Mouse (Mus musculus) layer of hippocampus, postnatal 36 days (tissue): Measurements from ENCODE around the gene Tubb4b. TPM values are rescaled to one million over a fixed set of nuclear protein-coding genes. Genes with fewer than 3 reads are reported as not detected.
A peak's percentile ranks its signal among the peaks of the same experiment; 100 is the strongest.

Experiments used
- DNase-seq, 2 experiments: peaks; one replicate each; pipeline ENCODE4 v3.0.0; 2022
- total RNA-seq, 2 experiments: library from RNA; stranded (reverse); gene quantifications; 2 replicates each; pipeline ENCODE4 v1.2.3; 2021

The Tubb4b gene
- total RNA-seq, 2 experiments from 2014 or later, result 309 to 323 TPM

GRCm38 (mm10) chr2:25223681-25224491 is 616 bp downstream of the Tubb4b start:
- DNase-seq, result peak in 1 of 2 experiments; percentile 72

GRCm38 (mm10) chr2:25221331-25221772 is 3.1 kb downstream of the Tubb4b start:
- no peak for DNase-seq

GRCm38 (mm10) chr2:25218445-25218844 is 6.1 kb downstream of the Tubb4b start, which contains the start of gene Fam166a:
Fam166a (plus strand) TSS chr2:25218745.
- no peak for DNase-seq

- no peak for DNase-seq
Measured at GRCm38 (mm10) chr2:25217666-25218065, 6.8 kb downstream of the Tubb4b start.

GRCm38 (mm10) chr2:25214444-25214843 is 10.1 kb downstream of the Tubb4b start, which contains the start of gene Stpg3:
Stpg3 (minus strand) TSS chr2:25214637.
- DNase-seq, result no peak

- no peak for DNase-seq
Measured at GRCm38 (mm10) chr2:25213266-25213865, 11.1 kb downstream of the Tubb4b start.

- DNase-seq, result peak; percentile 85 to 86
Measured at GRCm38 (mm10) chr2:25211121-25211670, 13.3 kb downstream of the Tubb4b start, which contains the start of gene Nelfb. Nelfb (minus strand) TSS chr2:25211489.

GRCm38 (mm10) chr2:25210686-25211085 is 13.8 kb downstream of the Tubb4b start:
- DNase-seq, result no peak

GRCm38 (mm10) chr2:25207593-25207992 is 16.9 kb downstream of the Tubb4b start:
- no peak for DNase-seq

- no peak for DNase-seq
Measured at GRCm38 (mm10) chr2:25203631-25204214, 20.8 kb downstream of the Tubb4b start.

GRCm38 (mm10) chr2:25200631-25201030 is 23.9 kb downstream of the Tubb4b start:
- no peak for DNase-seq

GRCm38 (mm10) chr2:25197946-25198345 is 26.6 kb downstream of the Tubb4b start:
- DNase-seq, result no peak

- DNase-seq, result no peak
Measured at GRCm38 (mm10) chr2:25197191-25197590, 27.3 kb downstream of the Tubb4b start.

GRCm38 (mm10) chr2:25196172-25196954 is 28.1 kb downstream of the Tubb4b start, which contains the start of gene Tor4a:
Tor4a (minus strand) TSS chr2:25196886.
- no peak for DNase-seq

- no peak for DNase-seq
Measured at GRCm38 (mm10) chr2:25195211-25196156, 29.0 kb downstream of the Tubb4b start.

GRCm38 (mm10) chr2:25194486-25195171 is 29.9 kb downstream of the Tubb4b start:
- DNase-seq, result no peak

GRCm38 (mm10) chr2:25194006-25194405 is 30.5 kb downstream of the Tubb4b start:
- no peak for DNase-seq

GRCm38 (mm10) chr2:25193330-25193770 is 31.2 kb downstream of the Tubb4b start:
- peak; percentile 78 to 81 for DNase-seq

GRCm38 (mm10) chr2:25187841-25188240 is 36.7 kb downstream of the Tubb4b start:
- no peak for DNase-seq

- no peak for DNase-seq
Measured at GRCm38 (mm10) chr2:25186575-25186930, 37.9 kb downstream of the Tubb4b start.
